Mouse (Mus musculus): ENCODE results near the gene Dctn2.
"Not testable (repeated sequence)": the region's sequence is repeated elsewhere in the genome, so short reads cannot be mapped to it uniquely, and the experiment has no call there.

Dctn2 gene

DNA sequence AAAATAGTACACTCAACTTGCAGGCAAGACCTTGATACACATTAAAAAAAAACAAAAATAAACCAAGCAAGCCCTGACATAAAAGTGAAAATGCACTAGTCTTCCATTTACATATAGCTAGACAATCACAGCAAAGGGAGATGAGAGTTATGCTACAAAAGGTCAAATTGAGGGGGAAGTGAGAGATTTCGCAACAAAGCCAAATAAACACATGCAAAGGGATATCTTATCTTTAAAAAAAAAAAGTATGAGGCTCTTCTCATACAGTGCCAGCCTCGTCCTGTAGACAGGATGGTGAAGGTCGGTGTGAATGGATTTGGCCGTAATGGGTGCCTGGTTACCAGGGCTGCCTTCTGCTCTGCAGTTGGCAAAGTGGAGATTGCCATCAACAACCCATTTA, 46.7 kb downstream of the Dctn2 start:
- DNase-seq (ENCODE audit: low read depth) = no peak

GRCm38 (mm10) chr10:127313516-127313915, 47.3 kb downstream of the Dctn2 start:
- DNase-seq (ENCODE audit: low read depth) = not testable (repeated sequence)

DNA sequence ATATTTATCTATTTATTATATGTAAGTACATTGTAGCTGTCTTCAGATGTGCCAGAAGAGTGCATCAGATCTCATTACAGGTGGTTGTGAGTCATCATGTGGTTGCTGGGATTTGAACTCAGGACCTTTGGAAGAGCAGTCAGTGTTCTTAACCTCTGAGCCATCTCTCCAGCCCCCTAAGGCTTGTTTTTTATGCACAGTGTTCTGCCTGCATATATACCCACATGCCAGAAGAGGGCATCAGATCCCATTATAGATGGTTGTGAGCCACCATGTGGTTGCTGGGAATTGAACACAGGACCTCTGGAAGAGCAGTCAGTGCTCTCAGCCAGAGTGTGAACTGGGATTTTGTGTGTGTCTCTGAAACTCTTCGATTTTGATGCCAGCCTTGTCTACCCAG, 48.8 kb downstream of the Dctn2 start:
- not testable (repeated sequence) for DNase-seq (ENCODE audit: low read depth)

DNA sequence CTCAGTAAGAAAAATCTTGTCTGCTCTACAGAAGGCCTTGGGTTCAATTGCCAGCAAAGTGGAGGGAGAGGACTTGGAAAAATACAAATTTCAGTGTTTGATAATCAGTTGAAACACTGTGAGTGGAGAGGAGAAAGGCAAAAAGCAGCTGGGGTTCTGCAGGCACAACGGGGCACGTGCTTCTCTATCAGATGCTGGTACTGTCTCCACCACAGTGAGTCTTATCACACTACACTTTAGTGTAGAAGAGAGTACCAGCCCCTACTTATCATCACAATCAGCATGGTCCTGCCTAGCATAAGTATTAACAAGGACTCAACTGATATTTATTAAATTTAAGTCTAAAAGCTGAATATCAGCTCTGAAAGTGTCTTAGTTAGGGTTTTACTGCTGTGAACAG, 51.1 kb downstream of the Dctn2 start:
- no peak for DNase-seq (ENCODE audit: low read depth)

- DNase-seq (ENCODE audit: low read depth) = no peak
These were observed 51.8 kb downstream of the Dctn2 start for GRCm38 (mm10) chr10:127318009-127318408.

DNA sequence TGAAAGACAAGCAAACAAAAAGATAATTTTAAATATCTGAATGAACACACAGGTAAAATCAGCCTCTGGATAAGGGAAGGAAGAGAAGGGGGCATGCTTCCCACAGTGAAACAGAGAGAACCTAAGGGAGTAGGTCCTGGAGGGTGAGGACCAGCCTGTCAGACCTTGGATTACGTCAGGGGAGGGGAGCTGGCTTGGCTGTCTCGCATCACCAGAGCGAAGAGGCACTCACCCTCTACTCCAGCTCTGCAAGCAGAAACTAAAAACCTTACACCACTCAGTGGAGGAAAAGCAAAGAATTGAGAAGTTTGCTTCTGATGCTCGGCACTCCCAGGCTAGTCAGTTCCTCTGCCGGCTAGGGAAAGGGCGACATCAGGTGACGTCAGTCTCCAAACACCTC, 53.8 kb downstream of the Dctn2 start:
- DNase-seq (ENCODE audit: low read depth) = no peak

DNA sequence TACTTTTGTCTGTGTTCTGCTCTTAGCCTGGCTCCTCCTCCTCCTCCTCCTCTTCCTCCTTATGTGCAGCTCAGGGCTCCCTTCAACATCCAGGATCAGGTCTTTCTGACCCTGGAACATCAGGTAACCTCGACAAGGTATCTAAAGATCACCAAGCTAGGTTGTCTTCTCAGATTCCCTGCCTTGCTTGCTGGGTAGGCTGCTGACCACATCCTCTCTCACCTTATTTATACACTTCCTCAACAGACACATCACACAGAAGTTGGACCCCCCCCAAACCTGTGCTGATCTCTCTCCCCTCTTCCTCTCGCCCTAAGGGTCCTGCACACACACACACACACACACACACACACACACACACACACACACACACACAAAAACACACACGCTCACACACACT, 55.5 kb downstream of the Dctn2 start, which contains the start of gene Arhgap9:
Arhgap9 (plus strand) TSS at position 344 of the 400 bp plus-strand sequence.
- no peak for DNase-seq (ENCODE audit: low read depth)

DNA sequence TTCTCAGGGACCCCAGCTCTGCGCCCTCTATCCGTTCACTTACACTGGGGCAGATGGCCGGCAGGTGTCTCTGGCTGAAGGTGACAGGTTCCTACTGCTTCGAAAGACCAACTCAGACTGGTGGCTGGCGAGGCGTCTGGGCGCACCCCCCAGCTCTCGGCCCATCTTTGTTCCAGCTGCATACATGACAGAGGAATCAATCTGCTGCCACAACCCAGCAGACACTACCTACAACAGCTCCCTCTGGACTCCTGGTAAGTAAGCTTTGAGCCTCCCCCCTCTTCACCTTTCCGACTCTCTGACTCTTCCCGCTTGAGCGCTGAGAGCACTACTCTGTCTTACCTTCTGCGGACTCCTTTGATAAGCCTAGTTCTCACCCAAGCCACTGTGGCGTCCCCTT, 56.0 kb downstream of the Dctn2 start:
- no peak for DNase-seq (ENCODE audit: low read depth)

GRCm38 (mm10) chr10:127322669-127323068, 56.5 kb downstream of the Dctn2 start:
- no peak for DNase-seq (ENCODE audit: low read depth)

GRCm38 (mm10) chr10:127323131-127323855, 57.1 kb downstream of the Dctn2 start:
- no peak for DNase-seq (ENCODE audit: low read depth)

DNA sequence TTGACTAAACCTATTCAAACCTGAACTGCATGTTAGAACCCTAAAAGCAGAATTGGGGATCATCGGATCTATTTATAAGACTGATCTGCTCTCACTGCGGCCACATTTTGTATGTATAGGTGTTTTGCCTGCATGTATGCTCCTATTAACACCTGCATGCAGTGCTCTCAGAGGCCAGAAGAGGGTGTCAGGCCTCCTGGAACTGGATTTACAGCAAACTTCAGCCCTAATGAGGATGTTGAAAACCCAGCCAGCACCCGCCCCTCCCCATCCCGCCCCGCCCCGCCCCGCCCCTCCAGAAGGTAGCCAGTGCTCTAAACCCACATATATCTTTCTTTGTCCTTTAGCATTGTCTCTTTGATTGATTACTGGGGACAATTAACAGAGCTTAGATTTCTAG, 58.3 kb downstream of the Dctn2 start:
- peak; percentile 84 for DNase-seq (ENCODE audit: low read depth)

GRCm38 (mm10) chr10:127325454-127326016, 59.4 kb downstream of the Dctn2 start:
- DNase-seq (ENCODE audit: low read depth) = no peak

DNA sequence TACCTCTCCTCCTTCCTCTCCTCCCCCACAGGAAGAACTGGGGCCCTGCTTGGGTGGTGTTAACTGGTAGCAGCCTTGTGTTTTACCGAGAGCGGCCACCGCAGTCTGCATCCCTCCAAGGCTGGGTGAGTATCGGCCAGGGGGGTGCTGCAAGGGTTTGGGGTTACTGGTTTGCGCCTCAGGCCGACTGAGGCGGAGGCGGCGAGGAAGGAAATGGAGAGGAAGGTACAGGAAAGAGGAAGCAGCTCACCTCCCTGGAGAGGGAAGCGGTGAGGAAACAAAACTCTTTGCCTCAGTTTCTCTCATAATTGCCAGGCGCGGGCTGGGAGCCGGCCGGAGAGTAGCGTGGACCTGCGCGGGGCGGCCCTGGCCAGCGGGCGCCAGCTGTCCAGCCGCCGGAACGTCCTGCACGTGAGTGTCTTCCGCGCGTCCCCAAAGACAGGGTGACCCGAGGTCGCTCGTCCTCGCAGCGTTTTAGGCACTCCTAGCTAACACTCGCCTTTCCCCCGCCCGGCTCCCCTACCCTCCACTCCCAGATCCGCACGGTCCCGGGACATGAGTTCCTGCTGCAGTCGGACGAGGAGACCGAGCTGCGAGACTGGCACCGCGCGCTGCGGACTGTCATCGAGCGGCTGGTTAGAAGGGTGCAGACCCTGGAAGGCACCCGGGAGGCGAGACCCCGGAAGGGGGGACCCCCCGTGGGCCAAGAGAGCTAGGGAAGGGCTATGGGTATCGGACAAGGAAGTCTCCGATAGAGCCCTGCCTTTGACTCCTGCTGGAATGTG, 60.0 kb downstream of the Dctn2 start:
- no peak for DNase-seq (ENCODE audit: low read depth)

GRCm38 (mm10) chr10:127326828-127327227, 60.7 kb downstream of the Dctn2 start:
- no peak for DNase-seq (ENCODE audit: low read depth)

- no peak for DNase-seq (ENCODE audit: low read depth)
These were observed 61.4 kb downstream of the Dctn2 start for GRCm38 (mm10) chr10:127327461-127328145.

- no peak for DNase-seq (ENCODE audit: low read depth)
These were observed 64.0 kb downstream of the Dctn2 start for GRCm38 (mm10) chr10:127330212-127330611.
